Mouse (Mus musculus) limb, embryonic 10.5 days (tissue): ENCODE data around the gene Prkar1b. TPM values are rescaled to one million over a fixed set of nuclear protein-coding genes. Genes with fewer than 3 reads are reported as not detected.

Experiments used
- DNase-seq: peaks from one replicate; pipeline ENCODE4 v3.0.0-alpha.2; 2017; ENCODE audit warnings: low spot score
- H3K27ac ChIP-seq: fragments of 300-500 bp; sonication (generic); 2 replicates; pipeline ENCODE4 v1.5.1; 2016; ENCODE audit warnings: mild to moderate bottlenecking
- H3K27me3 ChIP-seq: fragments of 300-500 bp; sonication (generic); 2 replicates; pipeline ENCODE4 v1.6.1; 2016; ENCODE audit warnings: low read depth, mild to moderate bottlenecking; ENCODE audit not compliant: poor library complexity, severe bottlenecking
- H3K36me3 ChIP-seq: fragments of 300-500 bp; sonication (generic); 2 replicates; pipeline ENCODE4 v1.6.1; 2016; ENCODE audit warnings: mild to moderate bottlenecking, moderate library complexity
- H3K4me1 ChIP-seq: fragments of 300-500 bp; sonication (generic); 2 replicates; pipeline ENCODE4 v1.6.1; 2016
- H3K4me3 ChIP-seq: fragments of 300-500 bp; sonication (generic); 2 replicates; pipeline ENCODE4 v1.5.1; 2016; ENCODE audit warnings: mild to moderate bottlenecking, moderate library complexity
- H3K9me3 ChIP-seq: fragments of 300-500 bp; sonication (generic); replicated peaks from 2 replicates; pipeline ENCODE4 v1.6.1; 2016; ENCODE audit warnings: mild to moderate bottlenecking
- WGBS: fragments of 180-500 bp; shearing (Covaris S2); methylation state at CpG from one replicate; pipeline ENCODE4 v1.1.7; 2016; 5-methylcytosine and 5-hydroxymethylcytosine counted together
- polyA plus RNA-seq: library from polyadenylated mRNA; unstranded; fragments of >200 nt; fragmentation: Nextera tagmentation; extraction: Ambion mirVana; gene quantifications from 2 replicates; pipeline ENCODE4 v1.2.1, GENCODE M21; 2016

Prkar1b gene
- polyA plus RNA-seq, 1 experiment from 2014 or later = 4.9 TPM

DNA sequence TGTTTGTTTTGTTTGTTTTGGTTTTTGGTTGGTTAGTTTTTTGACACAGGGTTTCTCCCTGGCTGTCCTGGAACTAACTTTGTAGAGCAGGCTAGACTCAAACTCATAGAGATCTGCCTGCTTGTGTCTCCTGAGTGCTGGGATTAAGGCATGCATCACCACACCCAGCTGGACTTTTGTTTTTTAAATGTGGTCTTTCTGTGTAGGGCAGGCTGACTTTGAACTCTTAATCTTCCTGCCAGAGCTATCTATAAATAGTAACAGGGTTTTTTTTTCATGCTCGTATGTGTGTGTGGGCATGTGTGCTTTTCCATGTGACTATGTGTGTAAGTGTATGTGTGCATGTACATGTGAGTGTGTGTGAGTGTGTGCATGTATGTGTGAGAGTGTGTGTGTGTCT lies 17.7 kb upstream of the Prkar1b start:
- WGBS = 91% methylated on average over 1 of the region's 1 CpGs

DNA sequence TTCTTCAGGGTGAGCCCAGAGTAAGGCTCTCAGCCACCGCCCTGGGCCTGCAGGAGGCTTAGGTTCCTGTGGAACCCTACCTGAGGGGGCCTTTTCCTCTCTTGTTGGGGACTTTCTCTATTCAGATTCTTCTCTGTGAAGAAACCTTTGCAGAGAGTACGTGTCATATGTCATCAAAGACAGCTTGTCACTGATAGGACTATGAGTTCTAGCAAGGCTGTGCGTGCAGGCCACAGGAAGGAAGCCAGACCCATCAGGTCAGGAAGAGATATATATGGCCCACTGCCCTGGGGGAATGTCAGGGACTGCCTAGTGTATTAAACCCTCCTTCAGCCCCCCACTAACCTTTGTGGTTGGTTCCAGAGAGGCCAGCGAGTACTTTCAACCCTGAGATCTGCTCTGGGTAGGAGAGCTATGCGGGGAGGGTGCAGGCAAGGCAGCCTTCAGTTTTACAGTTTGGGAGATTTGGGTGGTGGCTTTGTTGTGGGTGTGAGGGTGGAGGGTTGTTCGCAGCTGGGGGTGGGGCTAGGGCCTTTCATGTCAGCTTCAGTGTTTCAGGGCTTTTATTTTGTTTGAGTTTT lies 17.1 kb upstream of the Prkar1b start:
- Histone ChIP-seq H3K27ac (no peak overlapping the region), H3K36me3 (peaks cover 98% of the 10 kb centered on the region), H3K9me3 (no peaks in the 10 kb centered on the region), H3K27me3 (no peaks in the 10 kb centered on the region), H3K4me1 (no peaks in the 10 kb centered on the region), H3K4me3 (no peak overlapping the region)
- 89% methylated on average over 6 of the region's 6 CpGs for WGBS
- no peak for DNase-seq

More for the DNA sequence above, 17.7 kb upstream of the Prkar1b start:
- Histone ChIP-seq H3K4me1 (no peaks in the 10 kb centered on the region), H3K36me3 (peaks cover 98% of the 10 kb centered on the region), H3K27me3 (no peaks in the 10 kb centered on the region), H3K27ac (no peak overlapping the region), H3K4me3 (no peak overlapping the region), H3K9me3 (no peaks in the 10 kb centered on the region)
- no peak for DNase-seq

DNA sequence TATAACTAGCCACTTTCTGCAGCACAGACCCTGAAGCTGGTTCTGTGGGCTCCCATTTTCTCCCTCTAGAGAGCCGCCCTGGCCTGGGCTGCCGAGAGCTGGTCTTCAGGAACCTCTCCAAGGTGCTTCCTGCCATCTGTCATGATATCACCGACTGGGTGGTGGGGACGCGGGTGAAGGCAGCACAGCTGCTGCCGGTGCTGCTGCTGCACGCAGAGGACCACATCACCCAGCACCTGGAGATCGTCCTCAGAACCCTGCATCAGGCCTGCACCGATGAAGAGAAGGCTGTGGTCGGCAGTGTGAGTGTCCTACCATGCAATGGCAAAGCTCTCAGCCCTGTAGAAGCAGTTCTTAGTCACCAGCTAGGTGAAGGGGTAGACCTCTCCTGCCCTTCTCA lies 11.8 kb upstream of the Prkar1b start:
- no peaks in the 10 kb centered on the region for H3K27me3 ChIP-seq
- WGBS = 91% methylated on average over 10 of the region's 10 CpGs
- no peak overlapping the region for H3K27ac ChIP-seq
- H3K36me3 ChIP-seq = peaks cover 90% of the 10 kb centered on the region
- no peak overlapping the region for H3K4me3 ChIP-seq
- H3K9me3 ChIP-seq = no peaks in the 10 kb centered on the region
- no peak for DNase-seq
- H3K4me1 ChIP-seq = no peaks in the 10 kb centered on the region

DNA sequence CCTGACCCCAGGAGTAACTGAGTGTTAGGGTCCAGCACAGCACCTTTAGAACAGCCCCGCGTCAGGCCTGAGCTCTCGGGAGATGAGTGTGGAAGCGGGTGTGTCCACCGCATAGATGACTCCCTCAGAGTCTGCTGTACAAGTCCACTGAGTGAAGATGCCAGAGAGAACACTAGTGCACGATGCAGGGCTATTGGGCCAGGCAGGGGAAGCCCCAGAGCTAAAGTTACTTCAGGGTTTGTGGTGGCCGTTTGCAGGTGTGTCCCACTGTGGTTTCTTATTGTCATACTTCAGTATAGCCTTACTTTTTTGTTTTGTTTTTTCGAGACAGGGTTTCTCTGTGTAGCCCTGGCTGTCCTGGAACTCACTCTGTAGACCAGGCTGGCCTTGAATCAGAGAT lies 11.1 kb upstream of the Prkar1b start:
- WGBS = 94% methylated on average over 8 of the region's 8 CpGs
- no peak for DNase-seq
- Histone ChIP-seq H3K9me3 (no peaks in the 10 kb centered on the region), H3K36me3 (peaks cover 90% of the 10 kb centered on the region), H3K4me1 (no peaks in the 10 kb centered on the region), H3K27me3 (no peaks in the 10 kb centered on the region), H3K4me3 (no peak overlapping the region), H3K27ac (no peak overlapping the region)

DNA sequence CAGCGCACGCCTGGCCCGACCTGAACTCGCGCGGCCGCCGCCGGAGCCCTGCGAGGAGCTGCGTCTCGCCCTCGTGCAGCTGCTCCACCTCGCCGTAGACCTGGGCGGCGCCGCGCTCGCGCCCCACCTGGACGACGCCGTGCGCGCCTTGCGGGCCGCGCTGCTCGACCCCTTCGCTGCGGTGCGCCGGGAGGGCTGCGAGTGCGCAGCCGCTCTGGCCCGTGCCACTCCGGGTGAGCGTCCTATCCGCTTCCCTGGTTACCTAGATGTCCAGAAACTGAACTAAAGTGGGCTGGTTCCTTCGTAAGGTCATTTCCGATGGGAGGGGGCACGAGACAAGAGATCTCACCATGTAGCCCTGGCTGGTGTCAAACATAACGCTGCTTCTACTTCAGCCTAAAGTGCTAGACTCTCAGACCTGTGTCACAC lies 816 bp upstream of the Prkar1b start:
- Histone ChIP-seq H3K36me3 (peaks cover 39% of the 10 kb centered on the region), H3K27me3 (no peaks in the 10 kb centered on the region), H3K27ac (peak overlapping the region; percentile 85), H3K4me3 (peak overlapping the region; percentile 91), H3K9me3 (no peaks in the 10 kb centered on the region), H3K4me1 (peaks cover 20% of the 10 kb centered on the region)
- peak; percentile 59 for DNase-seq
- under 1% methylated on average over 45 of the region's 45 CpGs for WGBS

DNA sequence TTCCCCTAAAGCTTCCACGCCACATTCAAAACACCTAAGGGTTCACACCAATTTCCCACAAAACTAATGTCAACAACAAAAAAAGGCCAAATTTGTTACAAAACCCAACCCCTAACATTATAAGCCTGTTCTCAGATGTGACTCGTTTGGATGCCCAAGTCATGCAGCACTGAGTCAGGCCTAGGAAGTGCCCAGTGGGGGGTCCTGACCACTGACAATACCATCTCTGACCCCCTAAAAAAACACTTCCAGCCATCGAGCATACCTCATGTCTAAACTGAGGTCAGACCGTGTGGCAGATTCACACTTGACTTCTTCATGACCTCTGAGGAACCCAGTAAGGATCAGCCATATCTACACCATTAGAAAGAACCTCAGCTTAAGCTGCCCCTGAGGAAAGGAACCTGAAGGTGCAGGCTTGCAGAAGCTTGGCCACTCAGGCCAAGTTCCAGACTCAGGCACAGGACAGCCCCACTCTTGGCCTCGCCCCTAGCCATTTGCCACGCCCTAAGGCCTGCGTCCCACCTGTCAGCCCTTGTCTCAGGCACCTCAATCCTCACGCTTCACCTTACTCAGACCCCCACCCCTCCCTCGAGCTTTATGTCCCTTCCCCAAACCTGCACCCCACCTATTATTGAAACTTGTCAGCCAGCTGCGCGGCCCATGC lies 662 bp downstream of the Prkar1b start:
- Histone ChIP-seq H3K27me3 (no peaks in the 10 kb centered on the region), H3K4me1 (peaks cover 20% of the 10 kb centered on the region), H3K36me3 (peaks cover 25% of the 10 kb centered on the region), H3K27ac (peak overlapping the region; percentile 85), H3K9me3 (no peaks in the 10 kb centered on the region), H3K4me3 (peak overlapping the region; percentile 91)
- DNase-seq = peak; percentile 32
- WGBS = 26% methylated on average over 11 of the region's 11 CpGs

DNA sequence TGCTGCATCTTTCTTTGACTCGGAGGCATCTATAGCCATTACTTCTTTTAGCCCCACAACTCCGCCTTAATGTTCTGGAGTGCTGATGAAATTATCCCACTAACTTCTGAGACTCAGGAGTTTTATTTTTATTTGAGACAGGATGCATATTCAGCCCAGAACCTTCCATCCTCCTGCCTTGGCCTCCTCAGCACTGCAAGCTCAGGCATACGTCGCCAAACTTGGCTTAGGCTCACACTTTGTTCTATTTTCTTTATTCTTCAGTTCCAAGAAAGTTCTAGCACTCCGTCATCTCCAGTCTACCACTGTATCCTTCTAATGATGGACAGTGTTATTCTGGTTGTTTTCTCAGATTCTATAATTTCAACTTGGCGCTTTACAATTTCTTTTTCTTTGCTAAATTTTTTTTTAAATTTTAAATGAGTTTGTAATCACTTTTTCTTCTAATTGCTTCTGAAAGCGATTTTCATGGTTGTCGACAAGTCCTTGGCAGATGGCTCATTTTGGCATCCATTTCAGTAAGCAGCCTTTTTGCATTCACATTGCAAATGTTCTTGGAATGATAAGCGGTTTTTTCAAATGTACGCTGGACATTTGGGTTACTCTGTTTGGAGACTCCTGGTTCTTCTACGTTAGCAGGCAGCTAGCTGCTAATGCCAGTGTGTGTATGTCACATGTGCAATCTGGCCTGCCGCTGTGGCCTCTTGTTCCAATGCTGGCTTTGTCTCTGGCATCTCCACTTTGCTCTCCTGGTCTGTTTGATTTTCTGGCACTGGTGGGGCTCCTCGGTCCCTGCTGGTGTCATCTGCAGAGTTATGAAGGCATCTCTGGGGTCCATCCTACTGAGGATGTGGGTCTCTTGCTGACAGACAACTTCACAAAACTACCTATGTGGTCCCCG lies 2.4 kb downstream of the Prkar1b start:
- WGBS = 94% methylated on average over 14 of the region's 14 CpGs
- Histone ChIP-seq H3K27ac (no peak overlapping the region), H3K4me1 (peaks cover 20% of the 10 kb centered on the region)

DNA sequence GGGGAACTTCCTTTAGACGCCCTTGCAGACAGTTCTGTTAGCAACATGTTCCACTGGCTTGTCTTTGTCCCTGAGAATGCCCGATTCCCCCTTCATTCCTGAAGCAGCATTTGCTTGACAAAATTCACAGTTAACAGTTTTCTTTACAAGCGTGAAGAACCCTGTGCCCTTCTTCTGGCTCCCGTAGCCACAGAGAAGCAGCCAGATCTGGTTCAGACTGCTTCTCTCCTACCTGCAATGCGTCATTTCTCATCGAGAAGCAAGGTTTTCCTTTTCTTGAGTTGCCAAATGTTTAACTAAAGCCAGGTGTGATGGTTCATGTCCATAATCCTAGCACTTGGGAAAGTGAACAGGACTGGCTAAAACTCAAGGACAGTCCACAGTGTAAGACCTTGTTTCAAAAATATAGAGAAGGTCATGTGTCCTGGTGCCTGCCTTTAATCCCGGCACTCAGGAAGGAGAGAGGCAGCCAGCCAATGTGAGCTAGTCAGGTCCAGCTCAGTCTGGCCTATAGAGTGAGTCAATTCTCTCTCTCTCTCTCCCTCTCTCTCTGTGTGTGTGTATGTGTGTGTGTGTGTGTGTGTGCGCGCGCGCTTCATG lies 3.2 kb downstream of the Prkar1b start:
- WGBS = 93% methylated on average over 11 of the region's 11 CpGs
- peaks cover 18% of the 10 kb centered on the region for H3K4me1 ChIP-seq
- no peak for DNase-seq

More for the DNA sequence above, 2.4 kb downstream of the Prkar1b start:
- H3K9me3 ChIP-seq = no peaks in the 10 kb centered on the region
- no peak overlapping the region for H3K4me3 ChIP-seq
- no peaks in the 10 kb centered on the region for H3K27me3 ChIP-seq
- H3K36me3 ChIP-seq = peaks cover 8% of the 10 kb centered on the region
- no peak for DNase-seq

DNA sequence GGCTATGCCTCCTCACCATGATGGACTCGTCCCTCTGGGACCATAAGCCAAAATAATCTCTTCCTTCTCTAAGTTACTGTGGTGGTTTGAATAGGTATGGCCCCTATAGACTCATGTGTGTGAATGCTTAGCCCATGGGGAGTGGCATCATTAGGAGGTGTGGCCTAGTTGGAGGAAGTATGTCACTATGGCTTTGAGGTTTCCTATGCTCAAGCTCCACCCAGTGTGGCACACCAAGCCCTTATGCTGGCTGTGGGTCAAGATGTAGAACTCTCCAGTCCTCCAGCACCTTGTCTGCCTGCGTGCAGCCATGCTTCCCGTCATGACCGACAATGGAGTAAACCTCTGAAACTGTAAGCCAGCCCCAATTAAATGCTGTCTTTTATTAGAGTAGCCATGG lies 4.1 kb downstream of the Prkar1b start:
- DNase-seq = no peak
- WGBS = 90% methylated on average over 4 of the region's 4 CpGs
- Histone ChIP-seq H3K27ac (no peak overlapping the region), H3K27me3 (no peaks in the 10 kb centered on the region), H3K36me3 (no peaks in the 10 kb centered on the region), H3K4me1 (peaks cover 9% of the 10 kb centered on the region), H3K4me3 (no peak overlapping the region), H3K9me3 (no peaks in the 10 kb centered on the region)

More for the DNA sequence above, 3.2 kb downstream of the Prkar1b start:
- Histone ChIP-seq H3K27me3 (no peaks in the 10 kb centered on the region), H3K4me3 (no peak overlapping the region), H3K9me3 (no peaks in the 10 kb centered on the region), H3K27ac (no peak overlapping the region), H3K36me3 (no peaks in the 10 kb centered on the region)

DNA sequence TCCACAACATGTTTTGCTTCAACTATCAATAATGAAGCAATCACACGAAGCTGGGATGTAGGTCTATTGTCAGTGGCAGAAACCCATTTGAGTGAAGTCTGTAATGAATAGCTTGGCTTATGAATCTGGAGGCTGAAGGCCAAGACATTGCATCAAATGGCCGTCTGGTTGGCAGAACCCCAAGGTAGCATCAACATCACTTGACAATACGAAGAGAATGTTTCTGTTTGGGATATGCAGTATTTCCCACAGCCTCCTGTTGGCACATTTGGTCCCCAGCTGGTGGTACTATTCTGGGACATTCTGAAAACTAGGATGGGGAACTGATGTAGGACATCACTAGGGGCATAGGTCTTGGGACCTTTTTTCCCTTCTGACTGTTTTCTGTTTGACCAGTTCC lies 5.9 kb downstream of the Prkar1b start:
- 89% methylated on average over 3 of the region's 3 CpGs for WGBS
- Histone ChIP-seq H3K27ac (no peak overlapping the region), H3K27me3 (no peaks in the 10 kb centered on the region), H3K9me3 (no peaks in the 10 kb centered on the region), H3K4me1 (peaks cover under 1% of the 10 kb centered on the region), H3K36me3 (no peaks in the 10 kb centered on the region), H3K4me3 (no peak overlapping the region)
- no peak for DNase-seq

DNA sequence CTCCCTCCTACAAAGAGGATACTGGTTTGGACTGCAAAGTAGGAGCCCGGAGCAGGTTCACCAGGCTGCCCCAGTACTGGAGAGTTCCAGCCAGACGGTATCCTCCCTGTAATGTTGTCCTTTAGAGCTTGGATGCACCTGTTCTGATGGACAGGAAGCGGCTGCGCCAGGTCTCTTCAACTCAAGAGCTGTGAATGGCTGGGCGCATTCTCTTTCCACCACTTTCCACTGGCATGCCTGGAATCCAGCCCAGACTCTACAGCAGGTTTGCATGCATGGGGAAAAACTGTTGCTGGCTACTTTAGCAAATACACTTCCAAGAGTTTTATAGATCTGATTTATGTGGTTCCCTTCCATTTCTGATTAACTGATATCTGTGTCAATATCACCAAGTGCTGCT lies 8.5 kb downstream of the Prkar1b start:
- no peak overlapping the region for H3K4me3 ChIP-seq
- H3K4me1 ChIP-seq = no peaks in the 10 kb centered on the region
- H3K27ac ChIP-seq = no peak overlapping the region
- DNase-seq = no peak
- H3K27me3 ChIP-seq = no peaks in the 10 kb centered on the region
- H3K9me3 ChIP-seq = no peaks in the 10 kb centered on the region
- no peaks in the 10 kb centered on the region for H3K36me3 ChIP-seq
- WGBS = 75% methylated on average over 5 of the region's 5 CpGs

DNA sequence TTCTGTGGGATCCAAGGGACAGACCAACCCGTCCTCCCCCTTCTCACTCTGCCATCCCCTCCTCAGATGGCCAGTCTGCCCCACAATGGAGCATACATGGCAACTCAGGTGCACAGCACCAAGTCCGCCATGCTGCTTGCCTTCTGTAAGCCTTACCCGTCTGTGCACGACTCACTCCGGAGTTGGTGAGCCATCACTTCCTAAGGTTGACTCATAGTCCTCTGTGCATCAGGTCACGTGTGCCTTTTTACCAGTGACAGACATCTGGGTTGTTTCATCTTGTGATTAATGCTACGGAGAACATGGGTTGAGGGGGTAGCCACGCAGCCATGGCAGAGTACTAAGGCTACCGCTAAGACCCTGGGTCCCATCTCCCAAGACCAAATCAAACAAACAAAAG lies 9.2 kb downstream of the Prkar1b start:
- Histone ChIP-seq H3K9me3 (no peaks in the 10 kb centered on the region), H3K36me3 (no peaks in the 10 kb centered on the region), H3K4me3 (no peak overlapping the region), H3K27me3 (no peaks in the 10 kb centered on the region), H3K4me1 (no peaks in the 10 kb centered on the region), H3K27ac (no peak overlapping the region)
- 85% methylated on average over 9 of the region's 9 CpGs for WGBS
- DNase-seq = no peak
